ENCODE assay signal across 9 mouse cellular contexts in genomic region chr2:152707186-152707585, GRCm38 (mm10). TPM values are rescaled to one million over a fixed set of nuclear protein-coding genes. Genes with fewer than 3 reads are reported as not detected.
DNase-seq lines count a peak whose midpoint lies in the region; ATAC-seq and TF ChIP-seq lines count a peak whose summit lies in the region.
"Had no signal": no experiment of that assay in that cellular context is flagged by ENCODE, and none has a peak within 500 bp of the region (broad histone marks: within the 10 kb centered on the region; RNA-seq: fewer than 3 reads in every experiment).

No protein-coding gene starts in this region.

- peak; percentile 32 for ATAC-seq in lung, postnatal 0 days
- ATAC-seq in limb, embryonic 15.5 days (ENCODE audit: insufficient number of reproducible peaks, low FRiP score, low TSS enrichment, low read depth): no peak
- ATAC-seq in stomach, postnatal 0 days (ENCODE audit: low FRiP score, low TSS enrichment): no peak

- peak overlapping the region; percentile 55 for H3K9ac ChIP-seq in lung, postnatal 0 days (replicated peaks; ENCODE audit: low read depth)
- peak overlapping the region; percentile 40; the same call in 1 of the 2 replicates for H3K9ac ChIP-seq in limb, embryonic 15.5 days
- H3K9ac ChIP-seq in stomach, postnatal 0 days (ENCODE audit: low read length): peak overlapping the region; percentile 71

- no peaks in the 10 kb centered on the region for H3K27me3 ChIP-seq in lung, postnatal 0 days (replicated peaks; ENCODE audit: insufficient read depth, low read length)
- H3K27me3 ChIP-seq in limb, embryonic 15.5 days: no peaks in the 10 kb centered on the region
- H3K27me3 ChIP-seq in stomach, postnatal 0 days (ENCODE audit: control insufficient read depth, insufficient read depth, low read length): no peaks in the 10 kb centered on the region

- TF ChIP-seq EP300 in lung, postnatal 0 days (IDR thresholded peaks at IDR 0.05): no peak; the same call in 1 of the 2 replicates
- TF ChIP-seq EP300 in stomach, postnatal 0 days (optimal IDR thresholded peaks at IDR 0.05): no peak

- peaks cover 13% of the 10 kb centered on the region; the same call in 1 of the 2 replicates for H3K36me3 ChIP-seq in lung, postnatal 0 days (ENCODE audit: insufficient read depth, low read length)
- H3K36me3 ChIP-seq in limb, embryonic 15.5 days: peaks cover 35% of the 10 kb centered on the region
- H3K36me3 ChIP-seq in stomach, postnatal 0 days (ENCODE audit: control insufficient read depth, insufficient read depth, low read length): peaks cover 25% of the 10 kb centered on the region

- DNase-seq in cerebellum, adult 8-10 months: peak; percentile 43
- no peak for DNase-seq in cerebellum, postnatal 25 days
- no peak for DNase-seq in lung, postnatal 0 days (ENCODE audit: low spot score)
- DNase-seq in lung, postnatal 14 days: no peak
- no peak for DNase-seq in stomach, postnatal 0 days (ENCODE audit: low spot score)
- DNase-seq in thymus, postnatal 25 days: no peak
- no peak for DNase-seq in adrenal gland, adult 8-10 months

- H3K4me2 ChIP-seq in lung, postnatal 0 days (replicated peaks; ENCODE audit: low read depth, low read length): peak overlapping the region; percentile 65
- peak overlapping the region; percentile 64 for H3K4me2 ChIP-seq in limb, embryonic 15.5 days
- H3K4me2 ChIP-seq in stomach, postnatal 0 days (replicated peaks; ENCODE audit: low read depth): peak overlapping the region; percentile 63

- peaks cover 22% of the 10 kb centered on the region for H3K4me1 ChIP-seq in lung, postnatal 0 days (ENCODE audit: insufficient read depth, low read depth, low read length)
- peaks cover 63% of the 10 kb centered on the region for H3K4me1 ChIP-seq in limb, embryonic 15.5 days
- H3K4me1 ChIP-seq in stomach, postnatal 0 days (replicated peaks; ENCODE audit: control insufficient read depth, insufficient read depth): peaks cover 13% of the 10 kb centered on the region; the same call in 1 of the 2 replicates

- 18% methylated on average over 6 of the region's 7 CpGs for WGBS in lung, postnatal 0 days
- WGBS in limb, embryonic 15.5 days: 19% methylated on average over 7 of the region's 7 CpGs
- WGBS in stomach, postnatal 0 days: 19% methylated on average over 7 of the region's 7 CpGs

- H3K4me3 ChIP-seq in lung, postnatal 0 days (ENCODE audit: low read depth, low read length): peak overlapping the region; percentile 38
- H3K4me3 ChIP-seq in limb, embryonic 15.5 days: peak overlapping the region; percentile 36
- peak overlapping the region; percentile 39 for H3K4me3 ChIP-seq in stomach, postnatal 0 days (ENCODE audit: low read depth, low read length)

- TF ChIP-seq CTCF in lung, postnatal 0 days (IDR thresholded peaks at IDR 0.05): no peak
- no peak for TF ChIP-seq CTCF in stomach, postnatal 0 days (IDR thresholded peaks at IDR 0.05; ENCODE audit: low read depth)

- peak overlapping the region; percentile 90 for H3K27ac ChIP-seq in lung, postnatal 0 days (ENCODE audit: low read length)
- H3K27ac ChIP-seq in limb, embryonic 15.5 days: peak overlapping the region; percentile 95
- peak overlapping the region; percentile 91 for H3K27ac ChIP-seq in stomach, postnatal 0 days (replicated peaks)
- H3K27ac ChIP-seq: macrophage had no signal

- H3K9me3 ChIP-seq in lung, postnatal 0 days (ENCODE audit: low read length): no peaks in the 10 kb centered on the region
- H3K9me3 ChIP-seq in limb, embryonic 15.5 days: no peaks in the 10 kb centered on the region
- no peaks in the 10 kb centered on the region for H3K9me3 ChIP-seq in stomach, postnatal 0 days (ENCODE audit: control insufficient read depth, low read length)

RNA-seq across cellular contexts. Expression of gene Mcts2, which starts 20.4 kb away (rescaled TPM):
- 19.4 and 20.8 TPM in 2 replicates for polyA plus RNA-seq in lung, postnatal 0 days (2015; fragmentation: Nextera tagmentation; extraction: Ambion mirVana)
- 22.0 and 24.2 TPM in 2 replicates for polyA plus RNA-seq in limb, embryonic 15.5 days (2015; fragmentation: Nextera tagmentation; extraction: Ambion mirVana)
- polyA plus RNA-seq in stomach, postnatal 0 days (2015; fragmentation: Nextera tagmentation; extraction: Ambion mirVana): 22.9 and 23.4 TPM in 2 replicates
- 10 to 100 TPM; 28.1 to 32.3 (median 29.7) TPM for total RNA-seq in adrenal gland, adult 8-10 months (2022)

RNA-seq across cellular contexts. Expression of gene Id1, which starts 28.9 kb away (rescaled TPM):
- polyA plus RNA-seq in lung, postnatal 0 days (2015; fragmentation: Nextera tagmentation; extraction: Ambion mirVana): 214 and 218 TPM in 2 replicates
- polyA plus RNA-seq in limb, embryonic 15.5 days (2015; fragmentation: Nextera tagmentation; extraction: Ambion mirVana): 167 and 168 TPM in 2 replicates
- 191 and 228 TPM in 2 replicates for polyA plus RNA-seq in stomach, postnatal 0 days (2015; fragmentation: Nextera tagmentation; extraction: Ambion mirVana)
- total RNA-seq in adrenal gland, adult 8-10 months (2022): 10 to 100 TPM; 38.9 to 74.3 (median 55.1) TPM

RNA-seq across cellular contexts. Expression of gene H13, which starts 37.9 kb away (rescaled TPM):
- 110 and 127 TPM in 2 replicates for polyA plus RNA-seq in lung, postnatal 0 days (2015; fragmentation: Nextera tagmentation; extraction: Ambion mirVana)
- polyA plus RNA-seq in limb, embryonic 15.5 days (2015; fragmentation: Nextera tagmentation; extraction: Ambion mirVana): 143 and 150 TPM in 2 replicates
- 110 and 121 TPM in 2 replicates for polyA plus RNA-seq in stomach, postnatal 0 days (2015; fragmentation: Nextera tagmentation; extraction: Ambion mirVana)
- 100 to 1,000 TPM; 162 to 222 (median 201) TPM for total RNA-seq in adrenal gland, adult 8-10 months (2022)

RNA-seq across cellular contexts. Expression of gene Cox4i2, which starts 46.8 kb away (rescaled TPM):
- 204 and 228 TPM in 2 replicates for polyA plus RNA-seq in lung, postnatal 0 days (2015; fragmentation: Nextera tagmentation; extraction: Ambion mirVana)
- polyA plus RNA-seq in limb, embryonic 15.5 days (2015; fragmentation: Nextera tagmentation; extraction: Ambion mirVana): 33.9 and 36.2 TPM in 2 replicates
- 9.8 and 10.6 TPM in 2 replicates for polyA plus RNA-seq in stomach, postnatal 0 days (2015; fragmentation: Nextera tagmentation; extraction: Ambion mirVana)
- 1 to 10 TPM; 1.3 to 4.4 (median 2.7) TPM for total RNA-seq in adrenal gland, adult 8-10 months (2022)
- polyA plus RNA-seq: macrophage had no signal
